Mouse (Mus musculus): ENCODE results near the gene Nxph1. TPM values are rescaled to one million over a fixed set of nuclear protein-coding genes. Genes with fewer than 3 reads are reported as not detected.

The Nxph1 gene
- total and polyA plus RNA-seq, 3 experiments = not detected

DNA sequence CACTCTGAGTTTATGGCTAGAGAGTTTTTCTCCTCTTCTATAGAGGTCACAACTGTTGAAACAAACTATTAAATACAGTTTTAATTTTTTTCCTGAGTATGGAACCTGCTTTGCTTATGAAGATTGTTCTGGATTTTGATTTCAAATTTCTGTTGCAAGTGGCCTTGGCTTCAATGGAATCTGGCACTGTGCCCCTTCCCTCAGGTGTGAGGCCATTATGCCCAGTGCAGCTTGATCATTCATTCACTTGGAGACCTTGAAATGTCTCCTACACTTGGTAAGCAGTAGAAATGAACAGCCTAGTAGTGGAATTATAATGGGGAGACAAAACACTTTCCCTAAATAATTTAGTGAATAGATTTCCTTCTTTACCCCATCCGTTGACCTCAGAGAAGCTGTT lies 78.4 kb downstream of the Nxph1 start:
- H3K4me3 ChIP-seq (ENCODE audit: control insufficient read depth in 1 of 2, insufficient read depth in 1 of 2, low read depth in 2 of 2, low read length in 2 of 2) = no peak overlapping the region
- no peak overlapping the region for H3K27ac ChIP-seq (ENCODE audit: control insufficient read depth, low read depth, low read length)
- DNase-seq (ENCODE audit: low read depth, low spot score) = no peak
- H3K36me3 ChIP-seq (ENCODE audit: control insufficient read depth in 1 of 2, insufficient read depth in 2 of 2, low read length in 2 of 2) = no peaks in the 10 kb centered on the region
- H3K27me3 ChIP-seq (ENCODE audit: control insufficient read depth in 1 of 2, insufficient read depth in 2 of 2, low read length in 2 of 2) = no peaks in the 10 kb centered on the region
- no peak for TF ChIP-seq RCOR1 (IDR thresholded peaks at IDR 0.05; ENCODE audit: low read depth, low read length)
- no peak for TF ChIP-seq ZC3H11A (IDR thresholded peaks at IDR 0.05; ENCODE audit: low read depth, low read length)
- TF ChIP-seq EP300 (IDR thresholded peaks at IDR 0.05; ENCODE audit: low read depth in 1 of 2, low read length in 2 of 2) = no peak
- TF ChIP-seq ELF1 (IDR thresholded peaks at IDR 0.05; ENCODE audit: low read depth, low read length) = no peak
- no peak for TF ChIP-seq TBP (IDR thresholded peaks at IDR 0.05; ENCODE audit: low read depth, low read length)
- no peak for TF ChIP-seq JUND (IDR thresholded peaks at IDR 0.05; ENCODE audit: low read depth, low read length)
- TF ChIP-seq MEF2A (IDR thresholded peaks at IDR 0.05; ENCODE audit: extremely low read depth, insufficient replicate concordance, low read depth, low read length, poor library complexity, severe bottlenecking) = no peak
- TF ChIP-seq GATA1 (IDR thresholded peaks at IDR 0.05; ENCODE audit: low read depth, low read length) = no peak
- TF ChIP-seq USF1 (IDR thresholded peaks at IDR 0.05; ENCODE audit: low read depth, low read length) = no peak
- TF ChIP-seq UBTF (IDR thresholded peaks at IDR 0.05; ENCODE audit: borderline replicate concordance, insufficient read depth, low read depth, low read length) = no peak
- H3K9ac ChIP-seq (ENCODE audit: control insufficient read depth, low read depth, low read length, poor library complexity, severe bottlenecking) = no peak overlapping the region
- no peaks in the 10 kb centered on the region for H3K4me1 ChIP-seq (ENCODE audit: control insufficient read depth in 1 of 2, insufficient read depth in 2 of 2, low read length in 2 of 2)
- H3K79me2 ChIP-seq (ENCODE audit: control insufficient read depth, insufficient read depth, low read length, poor library complexity) = no peaks in the 10 kb centered on the region
- H3K9me3 ChIP-seq (replicated peaks; ENCODE audit: insufficient read depth, low read length) = no peaks in the 10 kb centered on the region

DNA sequence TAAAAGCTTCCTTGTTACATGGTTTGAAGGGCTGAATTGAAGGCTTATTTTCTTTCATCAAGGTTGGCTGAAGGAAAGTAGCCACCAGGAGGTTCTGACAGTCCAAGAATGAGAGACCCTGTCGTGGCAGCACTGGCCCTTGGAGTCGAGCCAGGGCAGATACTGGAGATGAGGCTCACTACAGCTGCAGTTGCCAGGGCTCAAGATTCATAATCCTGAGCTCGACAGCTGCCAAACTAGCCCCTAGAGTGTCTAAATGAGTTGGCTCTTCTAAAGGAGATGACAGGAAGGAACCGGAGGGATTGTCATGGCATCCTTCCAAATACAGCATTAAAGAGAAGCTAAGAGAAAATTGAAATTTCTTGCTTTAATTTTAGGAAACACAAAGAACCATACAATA lies 78.9 kb downstream of the Nxph1 start:
- Histone ChIP-seq H3K4me3 (ENCODE audit: control insufficient read depth in 1 of 2, insufficient read depth in 1 of 2, low read depth in 2 of 2, low read length in 2 of 2) (no peak overlapping the region), H3K27me3 (ENCODE audit: control insufficient read depth in 1 of 2, insufficient read depth in 2 of 2, low read length in 2 of 2) (no peaks in the 10 kb centered on the region), H3K9ac (ENCODE audit: control insufficient read depth, low read depth, low read length, poor library complexity, severe bottlenecking) (no peak overlapping the region), H3K79me2 (ENCODE audit: control insufficient read depth, insufficient read depth, low read length, poor library complexity) (no peaks in the 10 kb centered on the region), H3K27ac (ENCODE audit: control insufficient read depth, low read depth, low read length) (no peak overlapping the region), H3K9me3 (replicated peaks; ENCODE audit: insufficient read depth, low read length) (no peaks in the 10 kb centered on the region), H3K36me3 (ENCODE audit: control insufficient read depth in 1 of 2, insufficient read depth in 2 of 2, low read length in 2 of 2) (no peaks in the 10 kb centered on the region), H3K4me1 (ENCODE audit: control insufficient read depth in 1 of 2, insufficient read depth in 2 of 2, low read length in 2 of 2) (no peaks in the 10 kb centered on the region)
- no peak for DNase-seq (ENCODE audit: low read depth, low spot score)
- TF ChIP-seq USF2 (IDR thresholded peaks at IDR 0.05; ENCODE audit: borderline replicate concordance in 1 of 2, insufficient read depth in 1 of 2, low read depth in 1 of 2, low read length in 2 of 2) (no peak), SIN3A (IDR thresholded peaks at IDR 0.05; ENCODE audit: low read length) (no peak), MYC (IDR thresholded peaks at IDR 0.05; ENCODE audit: low read depth, low read length) (no peak), ZNF384 (IDR thresholded peaks at IDR 0.05; ENCODE audit: low read depth, low read length) (no peak), RAD21 (IDR thresholded peaks at IDR 0.05; ENCODE audit: low read depth, low read length) (no peak), MYB (IDR thresholded peaks at IDR 0.05; ENCODE audit: low read depth, low read length) (no peak), ZMIZ1 (IDR thresholded peaks at IDR 0.05; ENCODE audit: low read depth, low read length) (no peak), MAFK (IDR thresholded peaks at IDR 0.05; ENCODE audit: borderline replicate concordance, low read depth, low read length) (no peak), CHD1 (IDR thresholded peaks at IDR 0.05; ENCODE audit: low read depth, low read length) (no peak), POLR2A (IDR thresholded peaks at IDR 0.05; ENCODE audit: control insufficient read depth in 1 of 2, insufficient read depth in 1 of 2, low read depth in 1 of 2, low read length in 2 of 2, poor library complexity in 1 of 2) (no peak), HCFC1 (IDR thresholded peaks at IDR 0.05; ENCODE audit: low read depth, low read length) (no peak), CTCF (IDR thresholded peaks at IDR 0.05 in 2 of 3, conservative IDR thresholded peaks at IDR 0.05 in 1 of 3; ENCODE audit: control insufficient read depth in 1 of 3, insufficient read depth in 1 of 3, low read depth in 2 of 3, low read length in 3 of 3, poor library complexity in 1 of 3, severe bottlenecking in 1 of 3) (no peak), ELF1 (IDR thresholded peaks at IDR 0.05; ENCODE audit: low read depth, low read length) (no peak), UBTF (IDR thresholded peaks at IDR 0.05; ENCODE audit: borderline replicate concordance, insufficient read depth, low read depth, low read length) (no peak), KAT2A (conservative IDR thresholded peaks at IDR 0.05; ENCODE audit: low read depth, low read length) (no peak), EP300 (IDR thresholded peaks at IDR 0.05; ENCODE audit: low read depth in 1 of 2, low read length in 2 of 2) (no peak), GABPA (IDR thresholded peaks at IDR 0.05; ENCODE audit: low read depth, low read length) (no peak), ETS1 (IDR thresholded peaks at IDR 0.05; ENCODE audit: low read depth, low read length) (no peak)

All from MEL (cell line).